Mouse (Mus musculus) frontal cortex, postnatal 14 days (tissue): Measurements from ENCODE around the gene Serbp1.

Experiments used
- DNase-seq, 2 experiments: peaks; one replicate each; pipeline ENCODE4 v3.0.0; 2022; ENCODE audit warnings: low spot score in 2 of 2

Gene Serbp1

GRCm38 (mm10) chr6:67301230-67301629, 63.3 kb downstream of the Serbp1 start:
- DNase-seq = no peak

GRCm38 (mm10) chr6:67302471-67302870, 64.5 kb downstream of the Serbp1 start:
- DNase-seq = no peak

GRCm38 (mm10) chr6:67303210-67303609, 65.2 kb downstream of the Serbp1 start:
- no peak for DNase-seq

- no peak for DNase-seq
Measured at GRCm38 (mm10) chr6:67308994-67309393, 71.0 kb downstream of the Serbp1 start.

GRCm38 (mm10) chr6:67309752-67310151, 71.8 kb downstream of the Serbp1 start:
- DNase-seq = no peak

GRCm38 (mm10) chr6:67314697-67315096, 76.7 kb downstream of the Serbp1 start:
- no peak for DNase-seq

GRCm38 (mm10) chr6:67317068-67317467, 79.1 kb downstream of the Serbp1 start:
- no peak for DNase-seq

- DNase-seq = no peak
Measured at GRCm38 (mm10) chr6:67317827-67318338, 79.9 kb downstream of the Serbp1 start.

- DNase-seq = peak; percentile 33 to 55
Measured at GRCm38 (mm10) chr6:67318451-67318850, 80.5 kb downstream of the Serbp1 start.

GRCm38 (mm10) chr6:67323788-67324187, 85.8 kb downstream of the Serbp1 start:
- no peak for DNase-seq

- no peak for DNase-seq
Measured at GRCm38 (mm10) chr6:67337943-67338342, 100.0 kb downstream of the Serbp1 start.

GRCm38 (mm10) chr6:67339494-67339893, 101.5 kb downstream of the Serbp1 start:
- no peak for DNase-seq
